Mouse (Mus musculus) heart, postnatal 0 days (tissue): ENCODE results near the gene Lrch4. TPM values are rescaled to one million over a fixed set of nuclear protein-coding genes. Genes with fewer than 3 reads are reported as not detected.

Experiments used
- ATAC-seq: fragments of 200-750 bp; cut with Nextera tagmentation; 2 replicates; pipeline ENCODE4 v1.8.0; 2017; ENCODE audit warnings: low read depth, moderate number of reproducible peaks, moderate library complexity; ENCODE audit not compliant: insufficient read depth
- DNase-seq: peaks from one replicate; pipeline ENCODE4 v3.0.0-alpha.2; 2016; ENCODE audit warnings: low spot score
- H3K27ac ChIP-seq: fragments of 300-500 bp; sonication (generic); 2 replicates; pipeline ENCODE4 v1.5.1; 2014; ENCODE audit warnings: low read depth, mild to moderate bottlenecking
- H3K27me3 ChIP-seq: fragments of 300-500 bp; sonication (generic); 2 replicates; pipeline ENCODE4 v1.6.1; 2014; ENCODE audit warnings: low read length, mixed read lengths; ENCODE audit not compliant: control insufficient read depth, insufficient read depth
- H3K36me3 ChIP-seq: fragments of 300-500 bp; sonication (generic); replicated peaks from 2 replicates; pipeline ENCODE4 v1.6.1; 2014; ENCODE audit warnings: low read length, mixed read lengths; ENCODE audit not compliant: control insufficient read depth, insufficient read depth
- H3K4me1 ChIP-seq: fragments of 300-500 bp; sonication (generic); 2 replicates; pipeline ENCODE4 v1.6.1; 2014; ENCODE audit warnings: antibody characterized with exemption; ENCODE audit not compliant: control insufficient read depth, insufficient read depth
- H3K4me2 ChIP-seq: fragments of 300-500 bp; sonication (generic); 2 replicates; pipeline ENCODE4 v1.6.1; 2014; ENCODE audit warnings: low read depth, mild to moderate bottlenecking, low read length, moderate library complexity
- H3K4me3 ChIP-seq: fragments of 300-500 bp; sonication (generic); 2 replicates; pipeline ENCODE4 v1.5.1; 2014; ENCODE audit warnings: low read depth, low read length
- H3K9ac ChIP-seq: fragments of 300-500 bp; sonication (generic); replicated peaks from 2 replicates; pipeline ENCODE4 v1.6.1; 2014; ENCODE audit warnings: low read depth, low read length, mixed read lengths
- H3K9me3 ChIP-seq: fragments of 300-500 bp; sonication (generic); replicated peaks from 2 replicates; pipeline ENCODE4 v1.6.1; 2016; ENCODE audit warnings: low read length; ENCODE audit not compliant: control insufficient read depth
- CTCF ChIP-seq: IDR thresholded peaks from 2 replicates; pipeline ENCODE4 v1.5.1; 2016; ENCODE audit warnings: antibody characterized with exemption, control low read depth, low read depth
- EP300 ChIP-seq: IDR thresholded peaks from 2 replicates; pipeline ENCODE4 v1.6.1; 2016; ENCODE audit warnings: antibody characterized with exemption, low read depth
- WGBS: fragments of 180-500 bp; shearing (Covaris S2); extraction: QIAGEN DNeasy Blood & Tissue Kit; methylation state at CpG from one replicate; pipeline ENCODE4 v1.1.7; 2014; 5-methylcytosine and 5-hydroxymethylcytosine counted together
- polyA plus RNA-seq: library from polyadenylated mRNA; unstranded; fragments of >200 nt; fragmentation: Nextera tagmentation; extraction: Ambion mirVana; gene quantifications from 2 replicates; pipeline ENCODE4 v1.2.1, GENCODE M21; 2015
- total RNA-seq: library from RNA; depleted of rRNA; stranded (reverse); fragments of >200 nt; gene quantifications from 2 replicates; pipeline ENCODE4 v1.2.3, GENCODE M21; 2014; ENCODE audit warnings: low replicate concordance

The Lrch4 gene
- total and polyA plus RNA-seq, 2 experiments from 2014 or later: 12.7 to 15.9 TPM

DNA sequence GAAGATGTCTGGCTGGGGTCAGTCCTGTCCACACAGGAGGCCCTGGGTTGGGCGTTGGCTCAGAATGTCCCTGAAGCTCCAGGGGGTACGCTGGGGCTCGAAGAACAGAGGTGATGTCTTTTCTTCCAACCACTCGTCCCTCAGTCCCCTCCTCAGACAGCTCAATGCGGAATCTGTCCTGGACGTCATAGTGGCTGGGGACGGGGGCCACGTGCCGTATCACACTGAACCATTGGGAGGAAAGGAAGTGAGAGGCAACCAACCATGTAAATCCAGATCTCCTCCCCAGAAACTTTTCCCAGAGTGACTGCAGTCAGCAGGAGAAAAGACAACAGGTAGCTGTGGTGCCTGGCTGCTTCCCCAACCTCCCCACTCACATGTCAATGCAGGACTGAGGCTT is 29.3 kb upstream of the Lrch4 start:
- TF ChIP-seq EP300: no peak
- no peak for TF ChIP-seq CTCF
- peak overlapping the region; percentile 74; the same call in 1 of the 2 replicates for H3K9ac ChIP-seq
- H3K4me3 ChIP-seq: peak overlapping the region; percentile 68
- no peak for ATAC-seq
- DNase-seq: no peak
- no peaks in the 10 kb centered on the region for H3K27me3 ChIP-seq
- H3K4me1 ChIP-seq: peaks cover 13% of the 10 kb centered on the region; the same call in 1 of the 2 replicates
- 51% methylated on average over 9 of the region's 9 CpGs for WGBS
- no peaks in the 10 kb centered on the region for H3K9me3 ChIP-seq
- H3K36me3 ChIP-seq: peaks cover 8% of the 10 kb centered on the region
- no peak overlapping the region for H3K27ac ChIP-seq
- H3K4me2 ChIP-seq: peak overlapping the region; percentile 92

DNA sequence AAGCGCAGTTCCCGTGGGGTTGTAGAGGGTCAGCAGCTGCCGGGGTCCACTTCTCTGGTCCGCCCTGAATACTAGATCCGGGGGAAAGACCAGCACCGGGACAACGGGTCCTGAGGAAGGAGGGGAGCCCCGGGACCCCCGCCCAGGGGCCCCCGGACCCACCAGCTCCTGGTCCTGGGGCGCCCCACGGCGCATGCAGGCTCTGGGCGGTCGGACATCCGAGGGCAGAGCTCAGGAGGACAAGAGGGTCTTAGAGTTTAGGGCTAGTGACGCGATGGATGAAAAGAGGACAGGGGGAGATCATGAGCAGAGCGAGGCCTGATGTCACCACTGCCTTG is 28.7 kb upstream of the Lrch4 start:
- Histone ChIP-seq H3K9me3 (no peaks in the 10 kb centered on the region), H3K27me3 (no peaks in the 10 kb centered on the region), H3K27ac (peak overlapping the region; percentile 50; the same call in 1 of the 2 replicates), H3K9ac (peak overlapping the region; percentile 74), H3K4me3 (peak overlapping the region; percentile 68), H3K36me3 (peaks cover 14% of the 10 kb centered on the region), H3K4me2 (peak overlapping the region; percentile 92), H3K4me1 (peaks cover 13% of the 10 kb centered on the region; the same call in 1 of the 2 replicates)
- WGBS: 3% methylated on average over 19 of the region's 19 CpGs
- DNase-seq: no peak
- ATAC-seq: peak; percentile 24
- no peak for TF ChIP-seq CTCF
- TF ChIP-seq EP300: no peak

DNA sequence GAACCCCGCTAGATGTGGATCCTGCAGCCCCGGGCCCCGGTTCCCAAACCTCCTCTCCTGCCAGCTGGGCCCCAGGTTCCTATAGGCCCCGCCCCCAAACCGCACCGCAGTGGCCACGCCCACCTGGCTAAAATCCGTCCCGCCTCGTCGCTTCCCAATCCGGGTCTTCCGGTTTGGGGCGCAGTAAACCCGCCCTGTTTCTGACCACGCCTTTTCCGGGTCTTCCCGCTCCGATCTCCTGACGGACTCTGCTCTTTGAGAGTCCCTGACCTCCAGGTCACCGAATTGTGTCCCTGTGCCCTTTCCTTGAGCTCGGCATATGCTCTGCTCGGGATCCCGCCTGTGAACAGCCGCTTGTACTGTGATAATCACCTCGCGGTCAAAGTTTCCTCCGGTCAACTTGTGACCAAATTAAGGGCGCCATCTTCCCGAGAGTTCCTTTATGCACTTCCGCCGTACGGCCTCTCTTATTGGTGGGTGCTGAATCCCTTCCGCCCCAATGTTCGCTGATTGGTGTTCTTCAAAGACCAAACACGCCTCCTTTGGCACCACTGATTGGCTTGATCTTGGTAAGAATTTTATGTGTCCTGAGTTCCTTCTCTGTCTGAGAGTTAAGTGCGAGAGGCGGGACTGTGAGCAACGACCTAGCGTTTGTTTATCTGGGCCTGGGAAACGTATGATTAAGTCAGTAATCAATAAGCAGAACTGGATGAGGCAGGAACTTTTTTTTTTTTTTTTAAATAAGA is 28.1 kb upstream of the Lrch4 start, which contains the start of gene Mospd3:
Gene Mospd3 (minus strand): TSS at position 440 of the 746 bp plus-strand sequence.
- peak within 1 kb of the TSS; percentile 90 for H3K27ac ChIP-seq
- ATAC-seq: peak; percentile 95
- TF ChIP-seq EP300 (no peak; the same call in 1 of the 2 replicates), CTCF (no peak)
- under 1% methylated on average over 41 of the region's 41 CpGs for WGBS
- peaks cover 13% of the 10 kb centered on the region; the same call in 1 of the 2 replicates for H3K4me1 ChIP-seq
- no peaks in the 10 kb centered on the region for H3K27me3 ChIP-seq
- H3K36me3 ChIP-seq: peaks cover 19% of the 10 kb centered on the region
- H3K9ac ChIP-seq: peak within 1 kb of the TSS; percentile 74
- H3K4me3 ChIP-seq: peak within 1 kb of the TSS; percentile 68
- H3K4me2 ChIP-seq: peak within 1 kb of the TSS; percentile 92
- peak; percentile 99 for DNase-seq
- no peaks in the 10 kb centered on the region for H3K9me3 ChIP-seq

DNA sequence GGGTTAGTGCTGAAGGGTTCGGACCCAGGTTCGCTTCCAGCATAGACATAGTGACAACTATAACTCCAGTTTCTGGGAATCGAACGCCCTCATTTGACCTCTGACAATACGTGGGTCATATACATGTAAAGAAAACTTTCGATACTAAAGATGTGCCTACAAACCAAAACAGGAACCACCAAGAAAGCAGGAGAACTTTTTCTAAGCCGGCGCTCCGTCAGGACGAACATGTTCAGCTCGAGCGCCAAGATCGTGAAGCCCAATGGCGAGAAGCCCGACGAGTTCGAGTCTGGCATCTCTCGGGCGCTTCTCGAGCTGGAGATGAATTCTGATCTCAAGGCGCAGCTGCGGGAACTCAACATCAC is 27.6 kb upstream of the Lrch4 start:
- no peak for DNase-seq
- Histone ChIP-seq H3K4me2 (peak overlapping the region; percentile 92), H3K36me3 (peaks cover 25% of the 10 kb centered on the region), H3K4me3 (peak overlapping the region; percentile 68), H3K9me3 (no peaks in the 10 kb centered on the region), H3K27ac (peak overlapping the region; percentile 71), H3K9ac (peak overlapping the region; percentile 64), H3K27me3 (no peaks in the 10 kb centered on the region), H3K4me1 (peaks cover 13% of the 10 kb centered on the region; the same call in 1 of the 2 replicates)
- no peak for ATAC-seq
- TF ChIP-seq CTCF: no peak
- TF ChIP-seq EP300: no peak
- under 1% methylated on average over 22 of the region's 22 CpGs for WGBS

DNA sequence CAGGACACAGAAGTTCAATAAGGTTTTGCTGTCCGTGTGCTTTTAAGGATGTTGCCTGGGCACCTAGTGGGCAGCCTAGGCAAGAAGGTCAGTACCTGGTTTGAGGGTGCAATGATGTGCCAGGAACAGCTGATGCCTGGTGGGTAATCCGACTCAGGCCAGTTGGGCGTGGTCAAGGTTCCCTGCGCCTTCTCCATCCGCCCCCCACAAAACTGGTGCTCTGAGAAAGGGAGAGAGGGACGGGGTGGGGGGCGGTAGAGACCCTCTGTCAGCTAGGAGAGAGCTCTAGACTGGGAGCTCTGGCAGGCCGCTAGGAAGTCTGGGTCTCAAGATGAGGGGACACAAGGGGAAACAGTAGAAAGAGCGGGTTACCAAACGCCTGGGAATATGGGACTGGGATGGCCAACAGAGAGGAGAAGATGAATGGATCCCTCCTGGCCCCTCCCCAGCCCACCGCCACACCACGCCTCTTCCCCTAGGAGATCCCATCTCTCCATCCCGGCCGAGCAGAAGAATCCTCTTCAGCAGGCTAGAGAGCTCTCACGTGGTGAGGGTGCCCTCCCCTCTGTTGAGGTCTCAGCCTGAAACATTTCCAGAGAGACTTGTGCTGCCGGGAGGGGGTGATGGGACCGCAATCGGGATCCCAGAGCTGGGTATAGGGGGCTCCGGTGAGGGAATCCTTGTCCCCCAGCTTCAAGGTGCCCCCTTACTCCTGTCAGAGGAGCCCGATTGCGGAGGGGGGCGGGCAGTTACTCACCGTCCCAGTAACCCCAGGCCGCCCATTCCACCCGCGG is 20.9 kb upstream of the Lrch4 start:
- no peaks in the 10 kb centered on the region for H3K9me3 ChIP-seq
- peaks cover 27% of the 10 kb centered on the region for H3K36me3 ChIP-seq
- 0 out of 2 replicates have a peak overlapping the region, but pooled peaks have one; percentile 7 for H3K4me2 ChIP-seq
- H3K4me3 ChIP-seq: no peak overlapping the region
- peak overlapping the region; percentile 4; the same call in 1 of the 2 replicates for H3K9ac ChIP-seq
- H3K27ac ChIP-seq: no peak overlapping the region
- ATAC-seq: no peak
- DNase-seq: no peak
- no peaks in the 10 kb centered on the region for H3K27me3 ChIP-seq
- H3K4me1 ChIP-seq: peaks cover 28% of the 10 kb centered on the region
- WGBS: 45% methylated on average over 26 of the region's 26 CpGs
- TF ChIP-seq EP300 (no peak), CTCF (no peak)
